Mouse (Mus musculus): ENCODE measurements around the gene Fam171a2. TPM values are rescaled to one million over a fixed set of nuclear protein-coding genes. Genes with fewer than 3 reads are reported as not detected.

Gene Fam171a2
- polyA plus RNA-seq, 1 experiment from 2014 or later: 3.2 TPM

- 75% methylated on average over 3 of the region's 3 CpGs for WGBS
- H3K4me2 ChIP-seq (replicated peaks; ENCODE audit: low read depth, low read length): no peak overlapping the region
- no peak for TF ChIP-seq CTCF (IDR thresholded peaks at IDR 0.05)
- TF ChIP-seq EP300 (IDR thresholded peaks at IDR 0.05): no peak
- no peak for ATAC-seq
- H3K36me3 ChIP-seq (ENCODE audit: insufficient read depth, low read length): no peaks in the 10 kb centered on the region; the same call in 1 of the 2 replicates
- H3K27ac ChIP-seq (ENCODE audit: low read length): no peak overlapping the region
- no peaks in the 10 kb centered on the region for H3K9me3 ChIP-seq (ENCODE audit: low read length)
- H3K27me3 ChIP-seq (replicated peaks; ENCODE audit: insufficient read depth, low read length): no peaks in the 10 kb centered on the region
- no peak overlapping the region for H3K9ac ChIP-seq (replicated peaks; ENCODE audit: low read depth)
- peaks cover 9% of the 10 kb centered on the region; the same call in 1 of the 2 replicates for H3K4me1 ChIP-seq (ENCODE audit: insufficient read depth, low read depth, low read length)
- DNase-seq (ENCODE audit: low spot score): no peak
- H3K4me3 ChIP-seq (ENCODE audit: low read depth, low read length): no peak overlapping the region
Measured at GRCm38 (mm10) chr11:102409795-102410330, 37.6 kb downstream of the Fam171a2 start.

- DNase-seq (ENCODE audit: low spot score) (no peak), ATAC-seq (no peak)
- no peaks in the 10 kb centered on the region; the same call in 1 of the 2 replicates for H3K36me3 ChIP-seq (ENCODE audit: insufficient read depth, low read length)
- H3K9ac ChIP-seq (replicated peaks; ENCODE audit: low read depth): no peak overlapping the region
- H3K4me3 ChIP-seq (ENCODE audit: low read depth, low read length): no peak overlapping the region
- WGBS: 26% methylated on average over 15 of the region's 15 CpGs
- TF ChIP-seq CTCF (IDR thresholded peaks at IDR 0.05): no peak
- no peak for TF ChIP-seq EP300 (IDR thresholded peaks at IDR 0.05)
- H3K27ac ChIP-seq (ENCODE audit: low read length): peak overlapping the region; percentile 74; the same call in 1 of the 2 replicates
- no peaks in the 10 kb centered on the region for H3K27me3 ChIP-seq (replicated peaks; ENCODE audit: insufficient read depth, low read length)
- H3K4me2 ChIP-seq (replicated peaks; ENCODE audit: low read depth, low read length): peak overlapping the region; percentile 68
- no peaks in the 10 kb centered on the region for H3K9me3 ChIP-seq (ENCODE audit: low read length)
- H3K4me1 ChIP-seq (ENCODE audit: insufficient read depth, low read depth, low read length): peaks cover 9% of the 10 kb centered on the region; the same call in 1 of the 2 replicates
Measured at GRCm38 (mm10) chr11:102408888-102409794, 38.3 kb downstream of the Fam171a2 start.

GRCm38 (mm10) chr11:102408344-102408876, 39.1 kb downstream of the Fam171a2 start:
- peaks cover 9% of the 10 kb centered on the region; the same call in 1 of the 2 replicates for H3K4me1 ChIP-seq (ENCODE audit: insufficient read depth, low read depth, low read length)
- H3K27ac ChIP-seq (ENCODE audit: low read length): peak overlapping the region; percentile 87
- H3K36me3 ChIP-seq (ENCODE audit: insufficient read depth, low read length): peaks cover 4% of the 10 kb centered on the region; the same call in 1 of the 2 replicates
- no peak for TF ChIP-seq CTCF (IDR thresholded peaks at IDR 0.05)
- TF ChIP-seq EP300 (IDR thresholded peaks at IDR 0.05): peak; percentile 59; the same call in 1 of the 2 replicates
- DNase-seq (ENCODE audit: low spot score): peak; percentile 99
- no peaks in the 10 kb centered on the region for H3K27me3 ChIP-seq (replicated peaks; ENCODE audit: insufficient read depth, low read length)
- peak overlapping the region; percentile 68 for H3K4me2 ChIP-seq (replicated peaks; ENCODE audit: low read depth, low read length)
- no peaks in the 10 kb centered on the region for H3K9me3 ChIP-seq (ENCODE audit: low read length)
- peak; percentile 89 for ATAC-seq
- WGBS: under 1% methylated on average over 32 of the region's 32 CpGs
- peak overlapping the region; percentile 81 for H3K4me3 ChIP-seq (ENCODE audit: low read depth, low read length)
- H3K9ac ChIP-seq (replicated peaks; ENCODE audit: low read depth): 0 out of 2 replicates have a peak overlapping the region, but pooled peaks have one; percentile 5

GRCm38 (mm10) chr11:102407834-102408215, 39.7 kb downstream of the Fam171a2 start, which contains the start of gene Slc25a39:
Gene Slc25a39, minus strand, starts transcription at chr11:102407946.
- Histone ChIP-seq H3K27me3 (replicated peaks; ENCODE audit: insufficient read depth, low read length) (no peaks in the 10 kb centered on the region), H3K36me3 (ENCODE audit: insufficient read depth, low read length) (peaks cover 10% of the 10 kb centered on the region), H3K4me3 (ENCODE audit: low read depth, low read length) (peak within 1 kb of the TSS; percentile 81), H3K9me3 (ENCODE audit: low read length) (no peaks in the 10 kb centered on the region), H3K4me1 (ENCODE audit: insufficient read depth, low read depth, low read length) (peaks cover 9% of the 10 kb centered on the region; the same call in 1 of the 2 replicates), H3K27ac (ENCODE audit: low read length) (peak within 1 kb of the TSS; percentile 87), H3K4me2 (replicated peaks; ENCODE audit: low read depth, low read length) (peak within 1 kb of the TSS; percentile 68), H3K9ac (replicated peaks; ENCODE audit: low read depth) (peak within 1 kb of the TSS; percentile 68)
- DNase-seq (ENCODE audit: low spot score) (peak; percentile 55), ATAC-seq (peak; percentile 1; the same call in 1 of the 2 replicates)
- TF ChIP-seq CTCF (IDR thresholded peaks at IDR 0.05) (no peak), EP300 (IDR thresholded peaks at IDR 0.05) (no peak)
- 1% methylated on average over 19 of the region's 19 CpGs for WGBS

- ATAC-seq: peak; percentile 77
- Histone ChIP-seq H3K9ac (replicated peaks; ENCODE audit: low read depth) (peak overlapping the region; percentile 68), H3K9me3 (ENCODE audit: low read length) (no peaks in the 10 kb centered on the region), H3K27me3 (replicated peaks; ENCODE audit: insufficient read depth, low read length) (no peaks in the 10 kb centered on the region), H3K4me2 (replicated peaks; ENCODE audit: low read depth, low read length) (peak overlapping the region; percentile 68), H3K4me1 (ENCODE audit: insufficient read depth, low read depth, low read length) (peaks cover 9% of the 10 kb centered on the region; the same call in 1 of the 2 replicates), H3K36me3 (ENCODE audit: insufficient read depth, low read length) (peaks cover 10% of the 10 kb centered on the region), H3K27ac (ENCODE audit: low read length) (peak overlapping the region; percentile 87), H3K4me3 (ENCODE audit: low read depth, low read length) (peak overlapping the region; percentile 81)
- DNase-seq (ENCODE audit: low spot score): peak; percentile 95
- under 1% methylated on average over 62 of the region's 85 CpGs for WGBS
- TF ChIP-seq EP300 (IDR thresholded peaks at IDR 0.05) (no peak), CTCF (IDR thresholded peaks at IDR 0.05) (peak; percentile 12; the same call in 1 of the 2 replicates)
Measured at GRCm38 (mm10) chr11:102406900-102407833, 40.3 kb downstream of the Fam171a2 start.

All from lung, postnatal 0 days (tissue).